ENCODE assay signal across 1 mouse cellular context in the genomic region with DNA sequence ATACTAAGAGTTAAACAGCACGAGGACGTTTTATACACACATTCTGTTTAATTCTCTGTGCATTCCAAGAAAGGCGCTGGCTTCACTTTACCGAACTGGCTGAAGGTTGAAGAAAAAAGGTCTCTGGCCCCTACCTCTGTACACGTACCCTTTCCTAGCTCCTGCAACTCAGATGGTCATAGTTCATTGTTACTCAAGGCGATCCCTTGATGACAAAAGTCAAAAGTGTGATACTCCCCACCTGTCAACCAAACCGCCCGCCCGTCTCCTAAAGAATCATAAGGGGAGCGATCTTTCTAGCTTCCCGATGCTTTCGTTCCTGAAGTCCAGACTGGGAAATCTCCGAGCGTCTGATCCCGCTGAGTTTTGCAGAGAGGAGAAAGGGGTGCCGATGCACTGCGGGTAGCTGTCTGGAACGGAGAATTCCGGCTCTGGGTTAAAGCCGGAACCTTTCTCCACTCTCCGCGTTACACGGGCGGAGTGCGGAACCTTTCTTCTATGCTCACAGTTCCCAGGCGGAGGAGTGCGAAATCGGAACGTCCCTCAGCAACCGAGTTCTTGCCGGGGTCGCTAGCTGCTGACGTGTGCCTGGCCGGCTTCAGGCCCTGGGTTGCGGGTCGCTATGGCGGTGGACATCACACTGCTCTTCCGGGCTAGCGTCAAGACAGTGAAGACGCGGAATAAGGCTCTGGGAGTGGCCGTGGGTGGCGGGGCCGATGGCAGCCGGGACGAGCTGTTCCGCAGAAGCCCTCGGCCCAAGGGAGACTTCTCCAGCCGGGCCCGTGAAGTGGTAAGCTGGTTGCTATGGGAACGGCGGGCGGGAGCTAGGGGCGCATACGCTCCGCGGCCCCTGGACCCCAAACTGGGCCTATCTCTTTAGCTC.
TF ChIP-seq lines count a peak whose summit lies in the region.

A gene (plus strand): TSS at position 33 of the 883 bp plus-strand sequence.

TF ChIP-seq in CH12.LX, 34 proteins besides CTCF, POLR2A, EP300 and RAD21 (continued from another document):
- TF ChIP-seq USF1 (IDR thresholded peaks at IDR 0.05; ENCODE audit: low read depth, low read length), result no peak
